Mouse (Mus musculus): ENCODE results near the gene 1700029H14Rik. TPM values are rescaled to one million over a fixed set of nuclear protein-coding genes. Genes with fewer than 3 reads are reported as not detected.
A peak's percentile ranks its signal among the peaks of the same experiment; 100 is the strongest.

1700029H14Rik gene
- polyA plus RNA-seq, 1 experiment from 2014 or later = not detected

GRCm38 (mm10) chr8:13571999-13572398 lies 9.7 kb upstream of the 1700029H14Rik start:
- Histone ChIP-seq H3K9ac (ENCODE audit: low read length) (no peak overlapping the region), H3K36me3 (ENCODE audit: control insufficient read depth, insufficient read depth, low read length) (peaks cover 2% of the 10 kb centered on the region; the same call in 1 of the 2 replicates), H3K9me3 (ENCODE audit: control insufficient read depth, low read length) (no peaks in the 10 kb centered on the region), H3K4me2 (ENCODE audit: low read depth, severe bottlenecking) (no peak overlapping the region), H3K4me3 (ENCODE audit: low read depth, low read length) (no peak overlapping the region), H3K27me3 (ENCODE audit: control insufficient read depth, insufficient read depth, low read length) (no peaks in the 10 kb centered on the region), H3K4me1 (ENCODE audit: control insufficient read depth, insufficient read depth, low read length) (no peaks in the 10 kb centered on the region), H3K27ac (replicated peaks; ENCODE audit: low read depth, low read length) (no peak overlapping the region)
- 87% methylated on average over 11 of the region's 11 CpGs for WGBS
- DNase-seq (ENCODE audit: low spot score) (no peak), ATAC-seq (ENCODE audit: insufficient number of reproducible peaks, low FRiP score, low TSS enrichment, low read depth) (no peak)

- no peak for ATAC-seq (ENCODE audit: insufficient number of reproducible peaks, low FRiP score, low TSS enrichment, low read depth)
- Histone ChIP-seq H3K4me2 (ENCODE audit: low read depth, severe bottlenecking) (no peak overlapping the region), H3K4me3 (ENCODE audit: low read depth, low read length) (no peak overlapping the region), H3K27me3 (ENCODE audit: control insufficient read depth, insufficient read depth, low read length) (no peaks in the 10 kb centered on the region), H3K27ac (replicated peaks; ENCODE audit: low read depth, low read length) (no peak overlapping the region), H3K36me3 (ENCODE audit: control insufficient read depth, insufficient read depth, low read length) (no peaks in the 10 kb centered on the region), H3K9ac (ENCODE audit: low read length) (no peak overlapping the region), H3K4me1 (ENCODE audit: control insufficient read depth, insufficient read depth, low read length) (no peaks in the 10 kb centered on the region), H3K9me3 (ENCODE audit: control insufficient read depth, low read length) (no peaks in the 10 kb centered on the region)
- DNase-seq (ENCODE audit: low spot score) = no peak
- 64% methylated on average over 2 of the region's 2 CpGs for WGBS
Measured at GRCm38 (mm10) chr8:13557526-13557925, 4.7 kb downstream of the 1700029H14Rik start.

- H3K4me1 ChIP-seq (ENCODE audit: control insufficient read depth, insufficient read depth, low read length) = no peaks in the 10 kb centered on the region
- no peak overlapping the region for H3K4me2 ChIP-seq (ENCODE audit: low read depth, severe bottlenecking)
- H3K4me3 ChIP-seq (ENCODE audit: low read depth, low read length) = no peak overlapping the region
- WGBS = 95% methylated on average over 6 of the region's 6 CpGs
- no peak for DNase-seq (ENCODE audit: low spot score)
- H3K27ac ChIP-seq (replicated peaks; ENCODE audit: low read depth, low read length) = no peak overlapping the region
- ATAC-seq (ENCODE audit: insufficient number of reproducible peaks, low FRiP score, low TSS enrichment, low read depth) = no peak
- no peaks in the 10 kb centered on the region for H3K27me3 ChIP-seq (ENCODE audit: control insufficient read depth, insufficient read depth, low read length)
- H3K9me3 ChIP-seq (ENCODE audit: control insufficient read depth, low read length) = no peaks in the 10 kb centered on the region
- no peaks in the 10 kb centered on the region for H3K36me3 ChIP-seq (ENCODE audit: control insufficient read depth, insufficient read depth, low read length)
- H3K9ac ChIP-seq (ENCODE audit: low read length) = no peak overlapping the region
Measured at GRCm38 (mm10) chr8:13551574-13551830, 10.8 kb downstream of the 1700029H14Rik start.

GRCm38 (mm10) chr8:13550718-13551573 lies 11.3 kb downstream of the 1700029H14Rik start:
- Histone ChIP-seq H3K9ac (ENCODE audit: low read length) (no peak overlapping the region), H3K4me2 (ENCODE audit: low read depth, severe bottlenecking) (no peak overlapping the region), H3K27ac (replicated peaks; ENCODE audit: low read depth, low read length) (no peak overlapping the region), H3K9me3 (ENCODE audit: control insufficient read depth, low read length) (no peaks in the 10 kb centered on the region), H3K27me3 (ENCODE audit: control insufficient read depth, insufficient read depth, low read length) (no peaks in the 10 kb centered on the region), H3K4me3 (ENCODE audit: low read depth, low read length) (no peak overlapping the region), H3K36me3 (ENCODE audit: control insufficient read depth, insufficient read depth, low read length) (no peaks in the 10 kb centered on the region), H3K4me1 (ENCODE audit: control insufficient read depth, insufficient read depth, low read length) (no peaks in the 10 kb centered on the region)
- 60% methylated on average over 9 of the region's 9 CpGs for WGBS
- ATAC-seq (ENCODE audit: insufficient number of reproducible peaks, low FRiP score, low TSS enrichment, low read depth) = peak; percentile 87
- peak; percentile 87 for DNase-seq (ENCODE audit: low spot score)

GRCm38 (mm10) chr8:13548831-13549230 lies 13.4 kb downstream of the 1700029H14Rik start:
- no peak overlapping the region for H3K27ac ChIP-seq (replicated peaks; ENCODE audit: low read depth, low read length)

GRCm38 (mm10) chr8:13548235-13548634 lies 14.0 kb downstream of the 1700029H14Rik start:
- H3K4me1 ChIP-seq (ENCODE audit: control insufficient read depth, insufficient read depth, low read length) = no peaks in the 10 kb centered on the region
- 37% methylated on average over 4 of the region's 4 CpGs for WGBS
- H3K36me3 ChIP-seq (ENCODE audit: control insufficient read depth, insufficient read depth, low read length) = no peaks in the 10 kb centered on the region
- DNase-seq (ENCODE audit: low spot score) (no peak), ATAC-seq (ENCODE audit: insufficient number of reproducible peaks, low FRiP score, low TSS enrichment, low read depth) (no peak)
- H3K27me3 ChIP-seq (ENCODE audit: control insufficient read depth, insufficient read depth, low read length) = no peaks in the 10 kb centered on the region
- no peak overlapping the region for H3K9ac ChIP-seq (ENCODE audit: low read length)
- no peak overlapping the region for H3K4me3 ChIP-seq (ENCODE audit: low read depth, low read length)
- no peaks in the 10 kb centered on the region for H3K9me3 ChIP-seq (ENCODE audit: control insufficient read depth, low read length)
- no peak overlapping the region for H3K4me2 ChIP-seq (ENCODE audit: low read depth, severe bottlenecking)
- no peak overlapping the region for H3K27ac ChIP-seq (replicated peaks; ENCODE audit: low read depth, low read length)

More at GRCm38 (mm10) chr8:13548831-13549230, 13.4 kb downstream of the 1700029H14Rik start:
- Histone ChIP-seq H3K4me2 (ENCODE audit: low read depth, severe bottlenecking) (no peak overlapping the region), H3K27me3 (ENCODE audit: control insufficient read depth, insufficient read depth, low read length) (no peaks in the 10 kb centered on the region), H3K9ac (ENCODE audit: low read length) (no peak overlapping the region), H3K4me1 (ENCODE audit: control insufficient read depth, insufficient read depth, low read length) (no peaks in the 10 kb centered on the region), H3K36me3 (ENCODE audit: control insufficient read depth, insufficient read depth, low read length) (no peaks in the 10 kb centered on the region), H3K9me3 (ENCODE audit: control insufficient read depth, low read length) (no peaks in the 10 kb centered on the region), H3K4me3 (ENCODE audit: low read depth, low read length) (no peak overlapping the region)
- ATAC-seq (ENCODE audit: insufficient number of reproducible peaks, low FRiP score, low TSS enrichment, low read depth) (no peak), DNase-seq (ENCODE audit: low spot score) (peak; percentile 44)
- WGBS = 59% methylated on average over 9 of the region's 9 CpGs

- no peaks in the 10 kb centered on the region for H3K27me3 ChIP-seq (ENCODE audit: control insufficient read depth, insufficient read depth, low read length)
- H3K36me3 ChIP-seq (ENCODE audit: control insufficient read depth, insufficient read depth, low read length) = no peaks in the 10 kb centered on the region
- H3K4me1 ChIP-seq (ENCODE audit: control insufficient read depth, insufficient read depth, low read length) = no peaks in the 10 kb centered on the region
- no peak for ATAC-seq (ENCODE audit: insufficient number of reproducible peaks, low FRiP score, low TSS enrichment, low read depth)
- H3K9ac ChIP-seq (ENCODE audit: low read length) = no peak overlapping the region
- H3K4me2 ChIP-seq (ENCODE audit: low read depth, severe bottlenecking) = no peak overlapping the region
- H3K4me3 ChIP-seq (ENCODE audit: low read depth, low read length) = no peak overlapping the region
- H3K27ac ChIP-seq (replicated peaks; ENCODE audit: low read depth, low read length) = no peak overlapping the region
- 86% methylated on average over 4 of the region's 4 CpGs for WGBS
- H3K9me3 ChIP-seq (ENCODE audit: control insufficient read depth, low read length) = no peaks in the 10 kb centered on the region
- DNase-seq (ENCODE audit: low spot score) = no peak
Measured at GRCm38 (mm10) chr8:13546421-13546820, 15.8 kb downstream of the 1700029H14Rik start.

GRCm38 (mm10) chr8:13541526-13541925 lies 20.7 kb downstream of the 1700029H14Rik start:
- Histone ChIP-seq H3K4me2 (ENCODE audit: low read depth, severe bottlenecking) (no peak overlapping the region), H3K4me1 (ENCODE audit: control insufficient read depth, insufficient read depth, low read length) (no peaks in the 10 kb centered on the region), H3K9me3 (ENCODE audit: control insufficient read depth, low read length) (no peaks in the 10 kb centered on the region), H3K27me3 (ENCODE audit: control insufficient read depth, insufficient read depth, low read length) (no peaks in the 10 kb centered on the region), H3K27ac (replicated peaks; ENCODE audit: low read depth, low read length) (no peak overlapping the region), H3K4me3 (ENCODE audit: low read depth, low read length) (no peak overlapping the region), H3K36me3 (ENCODE audit: control insufficient read depth, insufficient read depth, low read length) (no peaks in the 10 kb centered on the region), H3K9ac (ENCODE audit: low read length) (no peak overlapping the region)
- 77% methylated on average over 5 of the region's 5 CpGs for WGBS
- DNase-seq (ENCODE audit: low spot score) (no peak), ATAC-seq (ENCODE audit: insufficient number of reproducible peaks, low FRiP score, low TSS enrichment, low read depth) (no peak)

GRCm38 (mm10) chr8:13540122-13540521 lies 22.1 kb downstream of the 1700029H14Rik start:
- H3K4me2 ChIP-seq (ENCODE audit: low read depth, severe bottlenecking) = no peak overlapping the region
- no peaks in the 10 kb centered on the region for H3K36me3 ChIP-seq (ENCODE audit: control insufficient read depth, insufficient read depth, low read length)
- no peak overlapping the region for H3K9ac ChIP-seq (ENCODE audit: low read length)
- no peak for DNase-seq (ENCODE audit: low spot score)
- ATAC-seq (ENCODE audit: insufficient number of reproducible peaks, low FRiP score, low TSS enrichment, low read depth) = no peak
- no peaks in the 10 kb centered on the region for H3K9me3 ChIP-seq (ENCODE audit: control insufficient read depth, low read length)
- no peak overlapping the region for H3K27ac ChIP-seq (replicated peaks; ENCODE audit: low read depth, low read length)
- 91% methylated on average over 5 of the region's 5 CpGs for WGBS
- H3K4me3 ChIP-seq (ENCODE audit: low read depth, low read length) = no peak overlapping the region
- H3K4me1 ChIP-seq (ENCODE audit: control insufficient read depth, insufficient read depth, low read length) = no peaks in the 10 kb centered on the region
- no peaks in the 10 kb centered on the region for H3K27me3 ChIP-seq (ENCODE audit: control insufficient read depth, insufficient read depth, low read length)

Measured in limb, embryonic 11.5 days (tissue).